Mouse (Mus musculus) forebrain, embryonic 10.5 days (tissue): ENCODE results near the gene Tmprss6. TPM values are rescaled to one million over a fixed set of nuclear protein-coding genes. Genes with fewer than 3 reads are reported as not detected.

ENCODE experiments used
- DNase-seq: peaks from one replicate; pipeline ENCODE4 v3.0.0-alpha.2; 2017; ENCODE audit warnings: low spot score; ENCODE audit errors: extremely low spot score
- H3K27ac ChIP-seq: fragments of 300-500 bp; sonication (generic); 2 replicates; pipeline ENCODE4 v1.5.1; 2016; ENCODE audit warnings: mild to moderate bottlenecking
- H3K27me3 ChIP-seq: fragments of 300-500 bp; sonication (generic); 2 replicates; pipeline ENCODE4 v1.6.1; 2016; ENCODE audit warnings: mild to moderate bottlenecking; ENCODE audit not compliant: poor library complexity, severe bottlenecking
- H3K36me3 ChIP-seq: fragments of 300-500 bp; sonication (generic); replicated peaks from 2 replicates; pipeline ENCODE4 v1.6.1; 2016; ENCODE audit warnings: mild to moderate bottlenecking, moderate library complexity
- H3K4me1 ChIP-seq: fragments of 300-500 bp; sonication (generic); 2 replicates; pipeline ENCODE4 v1.6.1; 2016
- H3K4me3 ChIP-seq: fragments of 300-500 bp; sonication (generic); 2 replicates; pipeline ENCODE4 v1.5.1; 2016; ENCODE audit warnings: mild to moderate bottlenecking, moderate library complexity
- H3K9me3 ChIP-seq: fragments of 300-500 bp; sonication (generic); 2 replicates; pipeline ENCODE4 v1.6.1; 2016; ENCODE audit warnings: mild to moderate bottlenecking, moderate library complexity
- whole genome bisulfite sequencing: fragments of 180-500 bp; shearing (Covaris S2); methylation state at CpG from one replicate; pipeline ENCODE4 v1.1.7; 2016; 5-methylcytosine and 5-hydroxymethylcytosine counted together
- polyA plus RNA-seq: library from polyadenylated mRNA; unstranded; fragments of >200 nt; fragmentation: Nextera tagmentation; extraction: Ambion mirVana; gene quantifications from 2 replicates; pipeline ENCODE4 v1.2.1, GENCODE M21; 2016

Tmprss6 gene
- polyA plus RNA-seq, 1 experiment from 2014 or later = 0.30 TPM

DNA sequence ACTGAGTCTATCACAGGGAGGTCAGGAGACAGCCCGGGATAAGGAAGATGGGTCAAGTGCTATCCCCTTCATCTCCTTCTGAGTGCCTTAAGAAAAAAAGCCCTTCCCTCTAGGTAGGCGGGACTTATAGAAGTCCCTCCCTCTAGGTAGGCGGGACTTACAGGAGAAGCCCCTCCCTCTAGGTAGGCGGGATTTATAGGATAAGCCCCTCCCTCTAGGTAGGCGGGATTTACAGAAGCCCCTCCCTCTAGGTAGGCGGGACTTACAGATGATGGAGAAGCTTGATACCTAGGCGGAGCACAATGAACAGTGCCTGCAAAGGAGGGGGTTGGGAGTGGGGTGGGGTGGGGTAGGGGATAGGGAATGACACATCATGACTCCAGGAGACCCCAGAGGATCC lies 11.7 kb upstream of the Tmprss6 start:
- Histone ChIP-seq H3K36me3 (no peaks in the 10 kb centered on the region), H3K4me1 (0 out of 2 replicates have a peak, but pooled peaks cover 3% of the 10 kb centered on the region), H3K27ac (no peak overlapping the region), H3K9me3 (no peaks in the 10 kb centered on the region), H3K27me3 (no peaks in the 10 kb centered on the region), H3K4me3 (no peak overlapping the region)
- 73% methylated on average over 7 of the region's 7 CpGs for WGBS
- no peak for DNase-seq

DNA sequence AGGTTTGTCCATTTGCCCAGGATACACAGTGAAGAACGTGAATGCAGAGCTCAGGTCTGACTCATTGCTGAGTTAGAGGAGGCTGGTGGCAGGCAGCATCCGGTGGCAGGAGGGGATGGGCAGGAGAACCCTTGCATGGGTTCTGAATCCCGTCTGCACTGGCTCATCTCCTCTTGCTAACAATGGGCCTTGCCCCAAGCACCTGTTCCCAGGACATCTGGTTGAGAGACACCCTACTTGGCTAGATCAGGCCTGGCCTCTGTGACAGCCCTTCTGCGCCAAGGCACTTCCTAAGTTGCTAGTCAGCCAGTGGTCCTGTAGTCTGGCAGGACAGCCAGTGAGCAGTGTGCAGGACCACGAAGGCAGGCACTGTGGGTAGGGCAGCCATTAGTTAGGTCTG lies 11.0 kb upstream of the Tmprss6 start:
- no peak overlapping the region for H3K4me3 ChIP-seq
- H3K27me3 ChIP-seq = no peaks in the 10 kb centered on the region
- H3K4me1 ChIP-seq = 0 out of 2 replicates have a peak, but pooled peaks cover 3% of the 10 kb centered on the region
- no peaks in the 10 kb centered on the region for H3K9me3 ChIP-seq
- no peak overlapping the region for H3K27ac ChIP-seq
- DNase-seq = no peak
- 87% methylated on average over 5 of the region's 5 CpGs for WGBS
- no peaks in the 10 kb centered on the region for H3K36me3 ChIP-seq

DNA sequence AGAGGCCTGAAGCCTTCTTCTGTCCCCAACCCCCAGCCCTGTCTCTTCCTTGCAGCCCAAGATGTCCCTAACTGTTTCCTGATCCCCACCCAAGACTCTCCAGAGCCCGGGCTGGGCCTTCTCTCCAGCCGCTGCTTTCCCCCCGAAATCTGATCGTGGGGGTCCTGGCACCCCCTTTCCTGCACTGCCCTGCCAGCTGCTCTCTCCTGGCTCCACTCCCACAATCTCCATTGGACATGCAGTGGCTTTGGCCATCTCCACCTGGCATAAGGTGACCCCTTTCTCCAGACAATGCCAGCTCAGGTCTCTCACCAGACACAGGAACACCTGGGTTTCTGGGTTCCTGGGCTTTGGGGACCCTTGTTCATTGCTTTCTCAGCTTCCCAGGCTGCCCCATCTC lies 9.6 kb upstream of the Tmprss6 start:
- 86% methylated on average over 4 of the region's 4 CpGs for WGBS
- no peaks in the 10 kb centered on the region for H3K27me3 ChIP-seq
- H3K9me3 ChIP-seq = no peaks in the 10 kb centered on the region
- no peaks in the 10 kb centered on the region for H3K36me3 ChIP-seq
- no peak for DNase-seq
- no peak overlapping the region for H3K27ac ChIP-seq
- H3K4me1 ChIP-seq = 0 out of 2 replicates have a peak, but pooled peaks cover 3% of the 10 kb centered on the region
- no peak overlapping the region for H3K4me3 ChIP-seq

DNA sequence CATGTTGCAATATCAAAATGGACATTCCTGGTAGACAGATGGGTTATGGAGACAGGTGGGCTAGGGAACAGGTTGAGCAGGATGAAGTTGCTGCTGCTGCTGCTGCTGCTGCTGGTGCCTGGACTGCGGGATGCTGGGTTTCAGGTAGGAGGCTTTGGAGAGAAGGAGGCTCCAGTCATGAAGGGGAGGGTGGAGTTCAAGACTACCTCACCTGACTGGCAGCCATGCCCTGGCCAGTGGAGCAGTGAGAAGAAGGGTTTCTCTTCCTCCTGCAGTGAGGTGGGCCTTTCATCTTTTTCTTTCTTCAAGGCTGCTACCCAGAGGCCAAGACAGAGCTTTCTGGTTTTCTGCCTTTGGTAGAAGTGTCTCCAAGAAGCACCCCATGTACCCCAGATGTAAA lies 8.4 kb upstream of the Tmprss6 start:
- Histone ChIP-seq H3K36me3 (no peaks in the 10 kb centered on the region), H3K27me3 (no peaks in the 10 kb centered on the region), H3K27ac (no peak overlapping the region), H3K4me3 (no peak overlapping the region), H3K9me3 (no peaks in the 10 kb centered on the region), H3K4me1 (peaks cover 4% of the 10 kb centered on the region; the same call in 1 of the 2 replicates)
- WGBS = 91% methylated on average over 1 of the region's 1 CpGs
- DNase-seq = no peak

DNA sequence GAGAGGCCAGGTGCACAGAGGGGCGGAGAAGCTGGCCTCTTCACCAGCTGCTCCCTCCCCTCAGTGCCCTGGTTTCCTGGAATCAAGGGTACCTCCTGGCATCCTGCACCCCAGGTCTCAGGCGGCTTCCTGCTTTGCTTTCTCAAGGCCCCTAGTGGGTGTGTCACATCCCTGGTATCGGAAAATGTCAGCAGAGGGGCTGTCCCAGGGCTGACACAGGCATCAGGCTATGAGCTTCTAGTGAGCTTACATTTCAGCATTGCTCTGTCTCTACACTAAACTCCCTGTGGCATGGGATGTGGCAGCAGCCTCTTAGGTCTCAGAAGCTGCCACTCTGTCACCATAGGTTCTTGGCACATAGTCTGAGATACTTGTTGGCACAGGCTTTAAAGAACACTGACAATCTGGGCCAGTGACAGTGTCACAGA lies 7.2 kb upstream of the Tmprss6 start:
- H3K9me3 ChIP-seq = no peaks in the 10 kb centered on the region
- H3K27me3 ChIP-seq = no peaks in the 10 kb centered on the region
- DNase-seq = no peak
- WGBS = 65% methylated on average over 3 of the region's 3 CpGs
- no peaks in the 10 kb centered on the region for H3K36me3 ChIP-seq
- no peak overlapping the region for H3K4me3 ChIP-seq
- peaks cover 6% of the 10 kb centered on the region; the same call in 1 of the 2 replicates for H3K4me1 ChIP-seq
- no peak overlapping the region for H3K27ac ChIP-seq

DNA sequence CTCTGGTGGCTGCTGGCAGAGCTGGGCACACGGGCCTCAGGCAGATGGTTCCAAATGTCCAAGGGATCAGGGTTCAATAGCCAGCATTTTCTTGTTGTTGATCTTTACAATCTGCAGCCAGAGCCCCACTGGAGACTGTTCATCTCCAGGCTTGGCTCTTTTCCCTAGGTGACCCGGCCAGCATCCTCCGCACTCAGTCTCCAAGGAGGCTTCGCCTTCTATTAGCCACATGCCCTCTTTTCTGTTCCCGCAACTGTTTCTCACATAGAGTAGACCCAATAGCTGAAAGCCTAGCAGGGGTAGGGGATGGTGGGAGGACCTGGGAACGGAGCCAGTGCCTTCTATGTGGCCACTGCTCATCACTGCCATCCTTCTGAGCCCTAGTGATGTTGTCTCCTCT lies 5.0 kb upstream of the Tmprss6 start:
- DNase-seq = no peak
- Histone ChIP-seq H3K4me3 (no peak overlapping the region), H3K27me3 (no peaks in the 10 kb centered on the region), H3K9me3 (no peaks in the 10 kb centered on the region), H3K27ac (no peak overlapping the region), H3K36me3 (no peaks in the 10 kb centered on the region), H3K4me1 (peaks cover 8% of the 10 kb centered on the region; the same call in 1 of the 2 replicates)
- 93% methylated on average over 6 of the region's 6 CpGs for WGBS

DNA sequence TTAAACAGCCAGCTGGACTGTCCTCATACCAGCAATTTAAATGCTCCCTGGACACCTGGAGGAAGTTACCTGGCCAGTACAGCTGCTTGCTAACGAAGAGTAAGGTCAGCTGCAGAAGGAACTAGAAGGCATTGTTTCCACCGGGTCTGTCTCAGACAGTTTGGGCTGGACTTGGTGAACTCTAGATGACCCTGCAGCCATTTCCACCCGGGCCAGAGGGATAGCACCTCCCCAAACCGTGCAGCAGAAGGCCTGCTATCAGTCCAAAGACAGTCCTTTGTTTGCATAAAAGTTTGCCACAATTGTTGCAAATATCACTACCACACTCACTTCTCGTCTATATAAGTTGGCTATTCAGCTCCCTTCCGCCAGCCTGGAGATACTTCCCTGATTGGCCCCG lies 3.5 kb upstream of the Tmprss6 start:
- H3K36me3 ChIP-seq = no peaks in the 10 kb centered on the region
- H3K9me3 ChIP-seq = no peaks in the 10 kb centered on the region
- peaks cover 8% of the 10 kb centered on the region; the same call in 1 of the 2 replicates for H3K4me1 ChIP-seq
- no peak overlapping the region for H3K4me3 ChIP-seq
- no peak overlapping the region for H3K27ac ChIP-seq
- WGBS = 53% methylated on average over 7 of the region's 7 CpGs
- no peaks in the 10 kb centered on the region for H3K27me3 ChIP-seq
- DNase-seq = no peak

DNA sequence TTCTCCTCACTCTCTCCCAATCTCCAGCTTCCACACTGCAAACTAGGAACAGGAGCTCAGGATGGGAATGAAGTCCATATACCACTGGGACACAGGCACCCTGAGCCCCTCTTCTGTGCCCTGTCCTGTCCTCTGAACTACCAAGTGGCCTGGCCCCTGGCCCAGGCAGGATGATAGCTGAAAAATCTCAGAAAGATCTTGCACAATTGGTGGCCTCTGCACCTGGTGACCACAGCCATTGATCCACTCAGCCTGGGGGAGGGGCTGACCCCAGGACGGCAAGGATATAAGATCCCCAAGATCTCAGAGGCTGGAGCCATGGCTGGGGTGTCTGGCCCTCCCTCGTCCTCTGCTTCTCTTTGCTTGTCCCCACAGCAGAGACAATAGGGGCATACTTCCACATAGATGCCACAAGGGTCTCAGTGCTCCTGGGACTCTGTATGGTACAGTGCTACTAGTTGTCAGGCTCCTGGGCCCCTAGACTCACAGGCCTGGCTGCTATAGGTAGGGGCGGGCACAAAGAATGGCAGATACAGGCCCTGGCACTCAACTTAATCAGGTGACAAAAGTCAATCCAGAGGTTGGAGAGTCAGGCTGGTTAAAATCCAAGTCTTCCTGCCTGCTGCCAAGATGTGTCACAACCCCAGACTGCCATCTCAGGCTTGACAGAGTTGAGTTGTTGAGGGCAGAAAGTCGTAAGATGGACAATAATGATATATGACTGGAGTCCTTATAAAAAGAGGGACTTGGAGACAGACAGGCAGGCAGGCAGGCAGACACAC lies 2.3 kb upstream of the Tmprss6 start:
- Histone ChIP-seq H3K27ac (no peak overlapping the region), H3K9me3 (no peaks in the 10 kb centered on the region), H3K4me1 (peaks cover 8% of the 10 kb centered on the region; the same call in 1 of the 2 replicates), H3K36me3 (no peaks in the 10 kb centered on the region), H3K27me3 (no peaks in the 10 kb centered on the region), H3K4me3 (no peak overlapping the region)
- DNase-seq = no peak
- WGBS = 75% methylated on average over 4 of the region's 4 CpGs

DNA sequence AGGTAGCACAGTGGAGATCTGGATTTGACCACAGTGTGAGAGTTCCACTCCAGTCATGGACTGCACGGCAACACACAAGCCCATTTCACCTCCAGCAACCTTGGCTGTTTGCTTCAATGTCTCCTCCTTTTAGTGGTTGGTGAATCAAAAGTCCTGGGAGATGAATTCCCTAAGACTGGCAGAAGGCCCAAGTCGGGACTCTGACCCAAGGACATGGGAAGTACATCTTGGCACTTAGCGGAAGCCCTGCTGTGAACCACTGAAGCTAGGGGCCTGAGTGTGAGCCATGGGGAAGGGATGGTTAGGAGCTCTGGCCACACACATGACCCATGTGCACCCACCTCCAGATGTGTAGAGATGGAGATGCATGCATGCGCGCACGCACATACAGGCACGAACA lies 864 bp downstream of the Tmprss6 start:
- no peaks in the 10 kb centered on the region for H3K36me3 ChIP-seq
- H3K4me3 ChIP-seq = no peak overlapping the region
- peaks cover 8% of the 10 kb centered on the region; the same call in 1 of the 2 replicates for H3K4me1 ChIP-seq
- no peaks in the 10 kb centered on the region for H3K27me3 ChIP-seq
- H3K27ac ChIP-seq = no peak overlapping the region
- H3K9me3 ChIP-seq = no peaks in the 10 kb centered on the region
- DNase-seq = no peak
- whole genome bisulfite sequencing = 95% methylated on average over 7 of the region's 7 CpGs

DNA sequence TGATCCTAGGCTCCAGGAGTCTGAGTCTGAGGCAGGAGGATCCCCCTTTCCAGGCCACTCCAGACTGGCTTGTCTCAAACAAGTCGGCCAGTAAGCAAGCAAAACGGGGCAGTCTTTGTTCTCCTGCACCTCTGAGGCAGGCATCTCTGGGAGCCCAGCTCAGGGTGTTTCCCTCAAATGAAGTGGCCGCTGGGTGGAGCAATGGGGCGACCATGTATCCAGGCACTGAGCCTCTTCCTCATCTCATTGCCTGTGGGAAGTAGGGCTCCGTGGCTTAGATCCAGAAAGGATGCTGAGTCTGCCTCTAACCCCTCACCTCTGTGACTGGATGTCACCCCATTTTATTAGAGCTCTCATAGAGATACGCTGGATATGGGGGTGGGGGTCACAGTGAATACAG lies 1.6 kb downstream of the Tmprss6 start:
- Histone ChIP-seq H3K9me3 (no peaks in the 10 kb centered on the region), H3K27me3 (no peaks in the 10 kb centered on the region), H3K27ac (no peak overlapping the region), H3K36me3 (no peaks in the 10 kb centered on the region), H3K4me1 (peaks cover 6% of the 10 kb centered on the region; the same call in 1 of the 2 replicates), H3K4me3 (no peak overlapping the region)
- 32% methylated on average over 6 of the region's 6 CpGs for WGBS
- no peak for DNase-seq

DNA sequence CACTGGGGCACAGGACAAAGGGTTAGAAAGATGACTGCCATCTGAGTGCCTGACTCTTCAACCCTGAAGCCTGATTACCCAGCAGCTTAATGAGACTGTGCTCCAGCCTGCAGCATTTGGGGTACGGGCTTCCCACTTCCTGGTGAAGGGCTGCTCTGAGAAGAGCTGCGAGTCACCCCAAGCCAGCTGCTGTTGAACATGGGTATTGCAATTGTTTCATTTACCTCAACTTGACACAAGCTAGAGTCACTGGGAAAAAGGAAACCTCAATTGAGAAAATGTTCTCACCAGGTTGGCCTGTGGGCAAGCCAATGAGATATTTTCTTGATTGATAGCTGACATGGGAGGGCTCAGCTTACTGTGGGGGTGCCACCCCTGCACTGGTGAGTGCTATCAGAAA lies 5.5 kb downstream of the Tmprss6 start:
- WGBS = 81% methylated on average over 2 of the region's 2 CpGs

DNA sequence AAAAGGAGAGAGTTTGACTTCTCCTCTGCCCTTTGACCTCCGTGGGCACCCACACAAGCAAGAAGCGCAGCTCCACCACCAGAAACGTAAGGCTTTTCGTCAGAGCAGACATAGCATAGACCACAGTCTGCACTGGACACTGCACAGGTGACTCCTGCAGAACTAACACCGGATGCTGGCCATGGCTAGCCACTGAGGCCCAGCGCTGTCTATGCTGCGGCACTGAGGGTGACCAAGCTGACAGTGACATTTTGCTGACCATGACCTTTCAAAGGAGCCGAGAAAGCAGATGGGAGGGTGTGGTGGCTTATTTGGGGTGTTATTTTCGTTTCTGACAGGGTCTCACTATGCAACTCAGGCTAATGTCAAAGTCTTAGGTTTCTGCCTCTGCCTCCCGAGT lies 11.2 kb downstream of the Tmprss6 start:
- Histone ChIP-seq H3K9me3 (no peaks in the 10 kb centered on the region), H3K4me3 (no peak overlapping the region), H3K27ac (no peak overlapping the region), H3K4me1 (peaks cover 10% of the 10 kb centered on the region; the same call in 1 of the 2 replicates), H3K27me3 (no peaks in the 10 kb centered on the region), H3K36me3 (no peaks in the 10 kb centered on the region)
- 84% methylated on average over 10 of the region's 10 CpGs for WGBS
- no peak for DNase-seq

More for the DNA sequence above, 5.5 kb downstream of the Tmprss6 start:
- no peak overlapping the region for H3K27ac ChIP-seq
- no peaks in the 10 kb centered on the region for H3K27me3 ChIP-seq
- H3K36me3 ChIP-seq = no peaks in the 10 kb centered on the region
- no peak overlapping the region for H3K4me3 ChIP-seq
- no peaks in the 10 kb centered on the region for H3K9me3 ChIP-seq
- DNase-seq = no peak
- H3K4me1 ChIP-seq = no peaks in the 10 kb centered on the region

DNA sequence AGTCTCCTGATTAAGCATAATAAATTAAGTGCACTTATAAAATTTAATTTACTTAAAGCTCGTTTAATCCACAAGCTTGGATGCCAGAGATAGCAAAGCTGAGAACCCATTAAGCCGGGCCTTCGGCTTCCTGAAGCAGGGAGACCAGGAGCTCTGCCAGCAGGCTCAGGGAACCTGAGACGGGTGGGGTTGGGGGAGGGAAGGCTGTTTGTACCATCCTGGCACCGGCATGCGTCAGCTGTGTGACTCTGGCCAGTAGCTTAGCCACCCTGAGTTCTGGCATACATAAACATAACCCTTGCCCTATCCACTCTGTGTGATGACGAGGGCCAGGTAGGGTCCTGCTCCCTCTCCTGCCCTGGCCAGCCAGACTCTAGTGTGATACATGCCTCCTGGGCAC lies 12.4 kb downstream of the Tmprss6 start:
- no peaks in the 10 kb centered on the region for H3K9me3 ChIP-seq
- DNase-seq = no peak
- WGBS = 64% methylated on average over 7 of the region's 7 CpGs
- H3K36me3 ChIP-seq = no peaks in the 10 kb centered on the region
- H3K27me3 ChIP-seq = no peaks in the 10 kb centered on the region
- H3K27ac ChIP-seq = no peak overlapping the region
- H3K4me1 ChIP-seq = peaks cover 10% of the 10 kb centered on the region; the same call in 1 of the 2 replicates
- H3K4me3 ChIP-seq = no peak overlapping the region
